Mouse (Mus musculus) liver, embryonic 14.5 days (tissue): ENCODE data around the gene Cyp2d10.

Experiments
- CTCF ChIP-seq: IDR thresholded peaks from 2 replicates; pipeline ENCODE4 v1.5.1; 2016; ENCODE audit warnings: antibody characterized with exemption, low read depth, control low read depth
- EP300 ChIP-seq: IDR thresholded peaks from 2 replicates; pipeline ENCODE4 v1.6.1; 2016; ENCODE audit warnings: antibody characterized with exemption, low read depth

- TF ChIP-seq CTCF (no peak), EP300 (no peak)
Observed at GRCm38 (mm10) chr15:82375855-82376254, 31.1 kb downstream of the Cyp2d10 start.
